Mouse (Mus musculus): Measurements from ENCODE around the gene Acbd3. TPM values are rescaled to one million over a fixed set of nuclear protein-coding genes. Genes with fewer than 3 reads are reported as not detected.

Acbd3 gene
- total RNA-seq, 1 experiment from 2014 or later = 79.8 TPM

Other genes starting within 250 kb of the Acbd3 start
- not detected in 3 replicates for gene Stum, start 242.5 kb upstream of the Acbd3 start, total RNA-seq (2017)
- 58.1 to 70.1 TPM (median 61.4 TPM) in 3 replicates for gene Parp1, start 157.1 kb upstream of the Acbd3 start, total RNA-seq (2017)
- gene Lin9, start 84.9 kb upstream of the Acbd3 start, total RNA-seq (2017) = 9.1 to 17.9 TPM (median 14.8 TPM) in 3 replicates
- gene Mixl1, start 29.0 kb upstream of the Acbd3 start, total RNA-seq (2017) = not detected in 3 replicates
- gene H3f3a, start 87.9 kb downstream of the Acbd3 start, total RNA-seq (2017) = 1,440 to 2,544 TPM (median 2,182 TPM) in 3 replicates
- 45.3 to 50.4 TPM (median 49.6 TPM) in 3 replicates for gene Sde2, start 125.1 kb downstream of the Acbd3 start, total RNA-seq (2017)
- gene Lefty2, start 167.1 kb downstream of the Acbd3 start, total RNA-seq (2017) = not detected in 3 replicates
- gene Pycr2, start 178.2 kb downstream of the Acbd3 start, total RNA-seq (2017) = 12.9 to 16.2 TPM (median 14.3 TPM) in 3 replicates
- gene Lefty1, start 209.0 kb downstream of the Acbd3 start, total RNA-seq (2017) = not detected in 3 replicates
- 15.0 to 24.1 TPM (median 17.4 TPM) in 3 replicates for gene Tmem63a, start 216.3 kb downstream of the Acbd3 start, total RNA-seq (2017)

Measured in monocyte, adult 5-6 weeks (primary cell).